Mouse (Mus musculus): ENCODE data around the gene Mxd1.

Mxd1 gene

GRCm38 (mm10) chr6:86668580-86669239 lies at the start of gene Mxd1:
Gene Mxd1, minus strand, starts transcription at chr6:86669161.
- no peak for DNase-seq

GRCm38 (mm10) chr6:86708072-86708774 lies 39.3 kb upstream of the Mxd1 start:
- DNase-seq, result no peak

GRCm38 (mm10) chr6:86702577-86702976 lies 33.6 kb upstream of the Mxd1 start:
- no peak for DNase-seq

GRCm38 (mm10) chr6:86697903-86698302 lies 28.9 kb upstream of the Mxd1 start:
- no peak for DNase-seq

- DNase-seq, result no peak
Observed at GRCm38 (mm10) chr6:86696213-86696612, 27.3 kb upstream of the Mxd1 start.

- peak; percentile 56 for DNase-seq
Observed at GRCm38 (mm10) chr6:86694465-86694864, 25.5 kb upstream of the Mxd1 start.

- DNase-seq, result no peak
Observed at GRCm38 (mm10) chr6:86689671-86690070, 20.7 kb upstream of the Mxd1 start.

GRCm38 (mm10) chr6:86686971-86687370 lies 18.0 kb upstream of the Mxd1 start:
- DNase-seq, result no peak

GRCm38 (mm10) chr6:86684655-86685011 lies 15.7 kb upstream of the Mxd1 start:
- no peak for DNase-seq

- peak; percentile 92 for DNase-seq
Observed at GRCm38 (mm10) chr6:86683872-86684654, 15.1 kb upstream of the Mxd1 start, which contains the start of gene Snrnp27. Gene Snrnp27, minus strand, starts transcription at chr6:86684522.

- DNase-seq, result no peak
Observed at GRCm38 (mm10) chr6:86681289-86681688, 12.3 kb upstream of the Mxd1 start.

GRCm38 (mm10) chr6:86678341-86678740 lies 9.4 kb upstream of the Mxd1 start:
- DNase-seq, result no peak

- peak; percentile 85 for DNase-seq
Observed at GRCm38 (mm10) chr6:86670873-86671272, 1.9 kb upstream of the Mxd1 start.

GRCm38 (mm10) chr6:86669240-86669727 lies 323 bp upstream of the Mxd1 start:
- peak; percentile 100 for DNase-seq

GRCm38 (mm10) chr6:86667061-86667460 lies 1.9 kb downstream of the Mxd1 start:
- no peak for DNase-seq

GRCm38 (mm10) chr6:86665560-86666307 lies 3.2 kb downstream of the Mxd1 start:
- no peak for DNase-seq

GRCm38 (mm10) chr6:86665076-86665475 lies 3.9 kb downstream of the Mxd1 start:
- no peak for DNase-seq

GRCm38 (mm10) chr6:86660161-86660877 lies 8.6 kb downstream of the Mxd1 start:
- no peak for DNase-seq

- no peak for DNase-seq
Observed at GRCm38 (mm10) chr6:86658501-86658900, 10.5 kb downstream of the Mxd1 start.

- no peak for DNase-seq
Observed at GRCm38 (mm10) chr6:86654270-86654916, 14.6 kb downstream of the Mxd1 start.

- no peak for DNase-seq
Observed at GRCm38 (mm10) chr6:86653026-86653425, 15.9 kb downstream of the Mxd1 start.

GRCm38 (mm10) chr6:86646143-86646542 lies 22.8 kb downstream of the Mxd1 start:
- DNase-seq, result no peak
